Mouse (Mus musculus): ENCODE measurements around the gene Prkab2.

The Prkab2 gene

GRCm38 (mm10) chr3:97696866-97697265, 38.9 kb downstream of the Prkab2 start:
- no peak for DNase-seq

- DNase-seq, result no peak
Observed at GRCm38 (mm10) chr3:97697291-97697690, 39.3 kb downstream of the Prkab2 start.

- no peak for DNase-seq
Observed at GRCm38 (mm10) chr3:97699061-97699460, 41.1 kb downstream of the Prkab2 start.

GRCm38 (mm10) chr3:97701198-97701597, 43.2 kb downstream of the Prkab2 start:
- no peak for DNase-seq

- DNase-seq, result no peak
Observed at GRCm38 (mm10) chr3:97702448-97703080, 44.6 kb downstream of the Prkab2 start.

GRCm38 (mm10) chr3:97705508-97705907, 47.5 kb downstream of the Prkab2 start:
- DNase-seq, result no peak

- DNase-seq, result no peak
Observed at GRCm38 (mm10) chr3:97706561-97706960, 48.6 kb downstream of the Prkab2 start.

GRCm38 (mm10) chr3:97710134-97710533, 52.1 kb downstream of the Prkab2 start:
- DNase-seq, result no peak

- no peak for DNase-seq
Observed at GRCm38 (mm10) chr3:97710881-97711280, 52.9 kb downstream of the Prkab2 start.

GRCm38 (mm10) chr3:97715922-97716321, 57.9 kb downstream of the Prkab2 start:
- no peak for DNase-seq

- DNase-seq, result no peak
Observed at GRCm38 (mm10) chr3:97719116-97719515, 61.1 kb downstream of the Prkab2 start.
